Mouse (Mus musculus): ENCODE measurements at regions not wholly inside any gene's neighbourhood (a gene's known extent, or its start where the extent isn't known, plus 50 kb on each side); places are given as distances from the start of the nearest gene placed in this dataset.

DNA sequence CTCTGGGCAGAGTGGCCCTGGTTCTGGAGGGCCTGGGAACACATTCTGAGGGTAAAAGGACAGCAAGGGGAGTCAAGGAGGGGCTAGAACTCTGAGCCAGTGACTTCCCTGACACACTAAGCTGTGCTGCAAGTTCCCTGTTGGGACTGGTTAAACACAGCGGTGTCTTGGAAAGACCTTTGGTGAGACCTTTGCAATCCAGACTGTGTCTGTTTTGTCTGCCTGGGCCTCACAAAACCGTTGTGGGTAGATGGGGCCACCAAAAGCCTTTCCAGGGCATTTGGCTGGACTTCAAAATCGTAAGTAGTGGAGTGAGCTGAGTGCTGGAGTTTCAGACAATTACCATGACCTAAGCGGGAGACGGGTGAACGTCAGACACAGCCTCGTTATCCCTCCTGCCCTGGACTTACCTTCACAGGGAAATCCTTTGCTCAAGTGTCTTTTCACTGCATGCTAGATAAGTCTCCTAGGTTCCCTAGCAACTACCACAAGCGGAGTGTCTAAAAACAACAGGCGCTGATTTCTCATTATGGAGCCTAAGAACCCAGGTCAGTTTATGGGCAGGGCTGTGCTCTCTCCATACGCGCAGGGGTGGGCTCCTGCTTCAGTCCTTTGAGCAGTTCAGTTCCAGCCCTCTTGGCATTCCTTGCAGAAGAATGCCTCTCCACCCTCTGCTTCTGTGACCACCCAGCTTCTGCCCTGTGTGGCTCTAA is 63.5 kb upstream of the Gm11983 start:
- Histone ChIP-seq H3K36me3 (replicated peaks; ENCODE audit: control insufficient read depth, insufficient read depth, low read length) (no peaks in the 10 kb centered on the region), H3K27me3 (ENCODE audit: control insufficient read depth, insufficient read depth, low read length) (no peaks in the 10 kb centered on the region), H3K4me3 (ENCODE audit: low read depth, low read length) (no peak overlapping the region), H3K9ac (replicated peaks; ENCODE audit: low read depth, low read length) (no peak overlapping the region), H3K9me3 (replicated peaks; ENCODE audit: control insufficient read depth, low read length) (no peaks in the 10 kb centered on the region), H3K27ac (ENCODE audit: low read depth) (no peak overlapping the region), H3K4me2 (ENCODE audit: low read depth, low read length) (no peak overlapping the region), H3K4me1 (ENCODE audit: control insufficient read depth, insufficient read depth) (no peaks in the 10 kb centered on the region)
- ATAC-seq (ENCODE audit: insufficient read depth, low read depth) (peak; percentile 17; the same call in 1 of the 2 replicates), DNase-seq (ENCODE audit: low spot score) (peak; percentile 18)
- 30% methylated on average over 11 of the region's 11 CpGs for WGBS
- TF ChIP-seq CTCF (IDR thresholded peaks at IDR 0.05; ENCODE audit: low read depth) = no peak
- no peak for TF ChIP-seq EP300 (IDR thresholded peaks at IDR 0.05; ENCODE audit: low read depth)

- no peaks in the 10 kb centered on the region for H3K9me3 ChIP-seq (replicated peaks; ENCODE audit: control insufficient read depth, low read length)
- H3K4me3 ChIP-seq (ENCODE audit: low read depth, low read length) = no peak overlapping the region
- no peaks in the 10 kb centered on the region for H3K27me3 ChIP-seq (ENCODE audit: control insufficient read depth, insufficient read depth, low read length)
- no peak for TF ChIP-seq EP300 (IDR thresholded peaks at IDR 0.05; ENCODE audit: low read depth)
- H3K4me2 ChIP-seq (ENCODE audit: low read depth, low read length) = no peak overlapping the region
- H3K27ac ChIP-seq (ENCODE audit: low read depth) = no peak overlapping the region
- no peaks in the 10 kb centered on the region for H3K36me3 ChIP-seq (replicated peaks; ENCODE audit: control insufficient read depth, insufficient read depth, low read length)
- no peaks in the 10 kb centered on the region for H3K4me1 ChIP-seq (ENCODE audit: control insufficient read depth, insufficient read depth)
- ATAC-seq (ENCODE audit: insufficient read depth, low read depth) (no peak), DNase-seq (ENCODE audit: low spot score) (no peak)
- WGBS = 81% methylated on average over 12 of the region's 12 CpGs
- H3K9ac ChIP-seq (replicated peaks; ENCODE audit: low read depth, low read length) = no peak overlapping the region
These were observed 62.9 kb upstream of the Gm11983 start for GRCm38 (mm10) chr11:6900357-6900756.

GRCm38 (mm10) chr11:6899271-6900005 is 62.0 kb upstream of the Gm11983 start:
- Histone ChIP-seq H3K36me3 (replicated peaks; ENCODE audit: control insufficient read depth, insufficient read depth, low read length) (no peaks in the 10 kb centered on the region), H3K4me3 (ENCODE audit: low read depth, low read length) (no peak overlapping the region), H3K4me2 (ENCODE audit: low read depth, low read length) (no peak overlapping the region), H3K9ac (replicated peaks; ENCODE audit: low read depth, low read length) (no peak overlapping the region), H3K27ac (ENCODE audit: low read depth) (no peak overlapping the region), H3K9me3 (replicated peaks; ENCODE audit: control insufficient read depth, low read length) (no peaks in the 10 kb centered on the region), H3K27me3 (ENCODE audit: control insufficient read depth, insufficient read depth, low read length) (no peaks in the 10 kb centered on the region), H3K4me1 (ENCODE audit: control insufficient read depth, insufficient read depth) (no peaks in the 10 kb centered on the region)
- TF ChIP-seq EP300 (IDR thresholded peaks at IDR 0.05; ENCODE audit: low read depth) (no peak), CTCF (IDR thresholded peaks at IDR 0.05; ENCODE audit: low read depth) (no peak)
- no peak for DNase-seq (ENCODE audit: low spot score)
- 61% methylated on average over 13 of the region's 13 CpGs for WGBS
- ATAC-seq (ENCODE audit: insufficient read depth, low read depth) = no peak

- no peak overlapping the region for H3K27ac ChIP-seq (ENCODE audit: low read depth)
- 78% methylated on average over 5 of the region's 5 CpGs for WGBS
- H3K4me2 ChIP-seq (ENCODE audit: low read depth, low read length) = no peak overlapping the region
- no peaks in the 10 kb centered on the region for H3K4me1 ChIP-seq (ENCODE audit: control insufficient read depth, insufficient read depth)
- H3K4me3 ChIP-seq (ENCODE audit: low read depth, low read length) = no peak overlapping the region
- DNase-seq (ENCODE audit: low spot score) (no peak), ATAC-seq (ENCODE audit: insufficient read depth, low read depth) (no peak)
- no peaks in the 10 kb centered on the region for H3K27me3 ChIP-seq (ENCODE audit: control insufficient read depth, insufficient read depth, low read length)
- H3K9ac ChIP-seq (replicated peaks; ENCODE audit: low read depth, low read length) = no peak overlapping the region
- no peaks in the 10 kb centered on the region for H3K36me3 ChIP-seq (replicated peaks; ENCODE audit: control insufficient read depth, insufficient read depth, low read length)
- TF ChIP-seq EP300 (IDR thresholded peaks at IDR 0.05; ENCODE audit: low read depth) = no peak
- TF ChIP-seq CTCF (IDR thresholded peaks at IDR 0.05; ENCODE audit: low read depth) = no peak
- no peaks in the 10 kb centered on the region for H3K9me3 ChIP-seq (replicated peaks; ENCODE audit: control insufficient read depth, low read length)
These were observed 61.1 kb upstream of the Gm11983 start for GRCm38 (mm10) chr11:6898357-6899097.

- no peak for ATAC-seq (ENCODE audit: insufficient read depth, low read depth)
- H3K4me3 ChIP-seq (ENCODE audit: low read depth, low read length) = no peak overlapping the region
- no peaks in the 10 kb centered on the region for H3K27me3 ChIP-seq (ENCODE audit: control insufficient read depth, insufficient read depth, low read length)
- no peak overlapping the region for H3K4me2 ChIP-seq (ENCODE audit: low read depth, low read length)
- 44% methylated on average over 8 of the region's 8 CpGs for WGBS
- DNase-seq (ENCODE audit: low spot score) = no peak
- no peak for TF ChIP-seq EP300 (IDR thresholded peaks at IDR 0.05; ENCODE audit: low read depth)
- no peak for TF ChIP-seq CTCF (IDR thresholded peaks at IDR 0.05; ENCODE audit: low read depth)
- H3K36me3 ChIP-seq (replicated peaks; ENCODE audit: control insufficient read depth, insufficient read depth, low read length) = no peaks in the 10 kb centered on the region
- no peak overlapping the region for H3K27ac ChIP-seq (ENCODE audit: low read depth)
- no peaks in the 10 kb centered on the region for H3K4me1 ChIP-seq (ENCODE audit: control insufficient read depth, insufficient read depth)
- H3K9ac ChIP-seq (replicated peaks; ENCODE audit: low read depth, low read length) = no peak overlapping the region
- H3K9me3 ChIP-seq (replicated peaks; ENCODE audit: control insufficient read depth, low read length) = no peaks in the 10 kb centered on the region
These were observed 58.3 kb upstream of the Gm11983 start for GRCm38 (mm10) chr11:6895786-6896093.
